In the genomic region with DNA sequence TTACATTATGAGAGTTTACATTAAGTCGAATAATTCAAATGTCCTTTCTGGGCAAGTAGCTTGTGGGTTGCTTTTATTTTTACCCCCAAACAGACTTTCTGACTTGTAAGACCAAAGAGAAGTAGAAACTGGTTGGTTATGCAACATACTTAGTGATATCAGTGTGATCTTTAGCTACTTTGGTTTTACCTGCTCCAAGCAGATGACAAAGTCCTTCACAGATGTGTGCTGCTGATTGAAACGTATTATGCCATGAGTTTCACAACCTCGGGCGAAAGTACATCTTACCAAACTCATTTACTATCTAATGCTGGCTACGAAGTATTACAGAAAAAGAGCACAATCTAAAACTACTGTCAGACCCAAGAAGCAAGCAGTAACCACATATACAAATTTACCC, we compare ENCODE assay signal across 22 mouse cellular contexts. TPM values are rescaled to one million over a fixed set of nuclear protein-coding genes. Genes with fewer than 3 reads are reported as not detected.
DNase-seq lines count a peak whose midpoint lies in the region; ATAC-seq and TF ChIP-seq lines count a peak whose summit lies in the region.
"Had no signal": no experiment of that assay in that cellular context is flagged by ENCODE, and none has a peak within 500 bp of the region (broad histone marks: within the 10 kb centered on the region; RNA-seq: fewer than 3 reads in every experiment).

No protein-coding gene starts in this region.

- TF ChIP-seq POLR2A in liver, adult 2 months (IDR thresholded peaks at IDR 0.05; ENCODE audit: extremely low read depth, insufficient read depth, low read length) = no peak
- no peak for TF ChIP-seq POLR2A in MEL (IDR thresholded peaks at IDR 0.05; ENCODE audit: control insufficient read depth in 1 of 2, insufficient read depth in 1 of 2, low read depth in 1 of 2, low read length in 2 of 2, poor library complexity in 1 of 2)
- no peak for TF ChIP-seq POLR2A in small intestine, adult 2 months (IDR thresholded peaks at IDR 0.05; ENCODE audit: low read depth, low read length)

- ATAC-seq in intestine, postnatal 0 days = peak; percentile 12; the same call in 1 of the 2 replicates
- no peak for ATAC-seq in forebrain, embryonic 11.5 days (replicated peaks; ENCODE audit: low FRiP score)
- no peak for ATAC-seq in activated CD4-positive, CD25-positive, alpha-beta regulatory T cell, adult 4 months
- ATAC-seq: forebrain, postnatal 0 days; inflammation-experienced regulatory T-cells, adult 6 months had no signal

- no peaks in the 10 kb centered on the region for H3K9me3 ChIP-seq in MEL (replicated peaks; ENCODE audit: insufficient read depth, low read length)
- H3K9me3 ChIP-seq in intestine, postnatal 0 days (ENCODE audit: control insufficient read depth) = no peaks in the 10 kb centered on the region
- H3K9me3 ChIP-seq in forebrain, embryonic 11.5 days (ENCODE audit: control insufficient read depth, low read length) = no peaks in the 10 kb centered on the region
- H3K9me3 ChIP-seq: embryonic facial prominence, embryonic 10.5 days; forebrain, embryonic 10.5 days; heart, embryonic 10.5 days; kidney, embryonic 15.5 days; limb, embryonic 13.5 days; stomach, embryonic 15.5 days had no signal

- no peak overlapping the region for H3K4me3 ChIP-seq in liver, adult 2 months (ENCODE audit: insufficient read depth, low read depth, low read length)
- H3K4me3 ChIP-seq in MEL (ENCODE audit: control insufficient read depth in 1 of 2, insufficient read depth in 1 of 2, low read depth in 2 of 2, low read length in 2 of 2) = peak overlapping the region in 1 of 2 experiments; percentile 87; a peak in 2 of 4 replicates
- no peak overlapping the region for H3K4me3 ChIP-seq in intestine, postnatal 0 days (ENCODE audit: low read depth, low read length)
- no peak overlapping the region for H3K4me3 ChIP-seq in small intestine, adult 2 months (ENCODE audit: low read depth, low read length)
- H3K4me3 ChIP-seq in forebrain, embryonic 11.5 days (ENCODE audit: low read depth, low read length) = no peak overlapping the region

- no peak for TF ChIP-seq CTCF in liver, adult 2 months (IDR thresholded peaks at IDR 0.05; ENCODE audit: low read depth, low read length)
- TF ChIP-seq CTCF in MEL (IDR thresholded peaks at IDR 0.05 in 2 of 3, conservative IDR thresholded peaks at IDR 0.05 in 1 of 3; ENCODE audit: control insufficient read depth in 1 of 3, insufficient read depth in 1 of 3, low read depth in 2 of 3, low read length in 3 of 3, poor library complexity in 1 of 3, severe bottlenecking in 1 of 3) = no peak
- no peak for TF ChIP-seq CTCF in intestine, postnatal 0 days (IDR thresholded peaks at IDR 0.05; ENCODE audit: low read depth)
- TF ChIP-seq CTCF in small intestine, adult 2 months (IDR thresholded peaks at IDR 0.05; ENCODE audit: extremely low read depth, insufficient read length, insufficient replicate concordance, low read depth, low read length) = no peak

- H3K27ac ChIP-seq in liver, adult 2 months (replicated peaks; ENCODE audit: insufficient read depth, low read depth, low read length) = no peak overlapping the region
- no peak overlapping the region for H3K27ac ChIP-seq in MEL (ENCODE audit: control insufficient read depth, low read depth, low read length)
- peak overlapping the region; percentile 97 for H3K27ac ChIP-seq in intestine, postnatal 0 days (ENCODE audit: low read depth, low read length)
- peak overlapping the region; percentile 96 for H3K27ac ChIP-seq in small intestine, adult 2 months (ENCODE audit: insufficient read depth, low read depth, low read length)
- H3K27ac ChIP-seq in forebrain, embryonic 11.5 days (ENCODE audit: low read depth, low read length) = no peak overlapping the region
- H3K27ac ChIP-seq: embryonic facial prominence, embryonic 10.5 days; kidney, embryonic 15.5 days; limb, embryonic 13.5 days; stomach, embryonic 15.5 days had no signal

- no peak for TF ChIP-seq RAD21 in MEL (IDR thresholded peaks at IDR 0.05; ENCODE audit: low read depth, low read length)

- peaks cover 24% of the 10 kb centered on the region for H3K4me1 ChIP-seq in liver, adult 2 months (ENCODE audit: control insufficient read depth, insufficient read depth, low read length)
- peaks cover 16 to 20% of the 10 kb centered on the region in 2 experiments for H3K4me1 ChIP-seq in MEL (ENCODE audit: control insufficient read depth in 1 of 2, insufficient read depth in 2 of 2, low read length in 2 of 2)
- H3K4me1 ChIP-seq in intestine, postnatal 0 days (replicated peaks; ENCODE audit: control insufficient read depth, insufficient read depth, low read length) = no peaks in the 10 kb centered on the region; the same call in 1 of the 2 replicates
- H3K4me1 ChIP-seq in small intestine, adult 2 months (ENCODE audit: control insufficient read depth, insufficient read depth, insufficient read length, low read length) = peaks cover 11% of the 10 kb centered on the region; the same call in 1 of the 2 replicates
- H3K4me1 ChIP-seq in forebrain, embryonic 11.5 days (replicated peaks; ENCODE audit: control insufficient read depth, insufficient read depth, low read length) = peaks cover 2% of the 10 kb centered on the region; the same call in 1 of the 2 replicates

- peaks cover 17% of the 10 kb centered on the region for H3K79me2 ChIP-seq in liver, adult 2 months (ENCODE audit: control insufficient read depth, insufficient read depth, low read length)
- peaks cover 25% of the 10 kb centered on the region for H3K79me2 ChIP-seq in MEL (ENCODE audit: control insufficient read depth, insufficient read depth, low read length, poor library complexity)

- WGBS in liver, adult 2 months = 19% methylated on average over 5 of the region's 5 CpGs
- 43% methylated on average over 5 of the region's 5 CpGs for WGBS in intestine, postnatal 0 days
- WGBS in small intestine, adult 2 months = 39% methylated on average over 5 of the region's 5 CpGs
- 91% methylated on average over 5 of the region's 5 CpGs for WGBS in forebrain, embryonic 11.5 days

- DNase-seq in liver, adult 2 months (ENCODE audit: extremely low read depth, low read depth, low spot score) = peak; percentile 100
- DNase-seq in liver (no peak), MEL (ENCODE audit: low read depth, low spot score) (peak; percentile 51)
- no peak for DNase-seq in forebrain, embryonic 11.5 days (ENCODE audit: low spot score)
- no peak for DNase-seq in kidney, adult 11 months
- DNase-seq: adrenal gland, postnatal 25 days; forebrain, postnatal 0 days; heart, postnatal 4 days; kidney, postnatal 36 days; right cerebral cortex, adult 18-20 months; right cerebral cortex, postnatal 4 days; thymus, postnatal 36 days had no signal

- H3K36me3 ChIP-seq in liver, adult 2 months (ENCODE audit: control insufficient read depth, insufficient read depth, low read length) = peaks cover 6% of the 10 kb centered on the region
- peaks cover 0 to 27% of the 10 kb centered on the region in 2 experiments; a peak in 3 of 4 replicates for H3K36me3 ChIP-seq in MEL (ENCODE audit: control insufficient read depth in 1 of 2, insufficient read depth in 2 of 2, low read length in 2 of 2)
- H3K36me3 ChIP-seq in intestine, postnatal 0 days (ENCODE audit: control insufficient read depth, insufficient read depth) = 0 out of 2 replicates have a peak, but pooled peaks cover 8% of the 10 kb centered on the region
- H3K36me3 ChIP-seq in small intestine, adult 2 months (ENCODE audit: control insufficient read depth, insufficient read depth, low read length) = peaks cover 4% of the 10 kb centered on the region; the same call in 1 of the 2 replicates
- no peaks in the 10 kb centered on the region for H3K36me3 ChIP-seq in forebrain, embryonic 11.5 days (ENCODE audit: control insufficient read depth, insufficient read depth, low read length)
- H3K36me3 ChIP-seq: heart, embryonic 10.5 days; kidney, embryonic 15.5 days; stomach, embryonic 15.5 days had no signal

- no peak overlapping the region; the same call in 1 of the 2 replicates for H3K4me2 ChIP-seq in intestine, postnatal 0 days (replicated peaks; ENCODE audit: low read depth)
- H3K4me2 ChIP-seq in forebrain, embryonic 11.5 days (ENCODE audit: low read depth, low read length, severe bottlenecking) = no peak overlapping the region

- peak; percentile 23 to 54; a peak in 3 of 4 replicates for TF ChIP-seq EP300 in MEL (IDR thresholded peaks at IDR 0.05; ENCODE audit: low read depth in 1 of 2, low read length in 2 of 2)

- H3K27me3 ChIP-seq in liver, adult 2 months (ENCODE audit: control insufficient read depth, insufficient read depth, low read length) = no peaks in the 10 kb centered on the region
- H3K27me3 ChIP-seq in MEL (ENCODE audit: control insufficient read depth in 1 of 2, insufficient read depth in 2 of 2, low read length in 2 of 2) = no peaks in the 10 kb centered on the region
- H3K27me3 ChIP-seq in intestine, postnatal 0 days (replicated peaks; ENCODE audit: control insufficient read depth, insufficient read depth, low read length) = no peaks in the 10 kb centered on the region
- H3K27me3 ChIP-seq in small intestine, adult 2 months (ENCODE audit: control insufficient read depth, insufficient read depth, low read length) = no peaks in the 10 kb centered on the region
- no peaks in the 10 kb centered on the region for H3K27me3 ChIP-seq in forebrain, embryonic 11.5 days (ENCODE audit: control insufficient read depth, insufficient read depth, low read length)
- H3K27me3 ChIP-seq: stomach, embryonic 15.5 days had no signal

- no peak overlapping the region for H3K9ac ChIP-seq in liver, adult 2 months (ENCODE audit: low read depth, low read length)
- H3K9ac ChIP-seq in MEL (ENCODE audit: control insufficient read depth, low read depth, low read length, poor library complexity, severe bottlenecking) = no peak overlapping the region
- no peak overlapping the region for H3K9ac ChIP-seq in intestine, postnatal 0 days (ENCODE audit: low read depth, low read length)
- no peak overlapping the region for H3K9ac ChIP-seq in forebrain, embryonic 11.5 days (ENCODE audit: low read length)

RNA-seq across cellular contexts. Expression of a gene that starts 5.8 kb away (rescaled TPM):
- 45.1 and 51.1 TPM in 2 replicates for total RNA-seq in liver, adult 2 months (2014; rRNA removed)
- 30.6 and 35.3 TPM in 2 replicates for polyA plus RNA-seq in liver, adult 2 months (2012; rRNA removed)
- total RNA-seq in MEL (2012; rRNA removed) = 5.3 TPM in 2 replicates
- 10 to 100 TPM; 14.1 to 38.2 TPM for polyA plus RNA-seq in MEL (2012; ENCODE audit: insufficient read depth in 1 of 2, insufficient read length in 2 of 2, low read depth in 1 of 2, low replicate concordance in 2 of 2, missing spikeins in 1 of 2)
- 47.1 and 49.1 TPM in 2 replicates for polyA plus RNA-seq in intestine, postnatal 0 days (2015; fragmentation: Nextera tagmentation; extraction: Ambion mirVana)
- 36.6 and 56.9 TPM in 2 replicates for polyA plus RNA-seq in small intestine, adult 2 months (2012; rRNA removed)
- 15.2 and 18.5 TPM in 2 replicates for polyA plus RNA-seq in forebrain, embryonic 11.5 days (2014; fragmentation: Nextera tagmentation; extraction: Ambion mirVana)
- polyA plus RNA-seq in activated CD4-positive, CD25-positive, alpha-beta regulatory T cell, adult 4 months (2017; shearing (Covaris generic)) = 10 to 100 TPM; 20.9 to 28.3 TPM

RNA-seq across cellular contexts. Expression of a gene that starts 5.9 kb away (rescaled TPM):
- total RNA-seq in liver, adult 2 months (2014; rRNA removed) = 257 and 370 TPM in 2 replicates
- 61.0 and 75.6 TPM in 2 replicates for polyA plus RNA-seq in liver, adult 2 months (2012; rRNA removed)
- total RNA-seq in MEL (2012; rRNA removed) = 99.0 and 104 TPM in 2 replicates
- polyA plus RNA-seq in MEL (2012; ENCODE audit: insufficient read depth in 1 of 2, insufficient read length in 2 of 2, low read depth in 1 of 2, low replicate concordance in 2 of 2, missing spikeins in 1 of 2) = 100 to 1,000 TPM in 1 of 2 experiments, not detected in 1; 124 TPM
- 442 and 470 TPM in 2 replicates for polyA plus RNA-seq in intestine, postnatal 0 days (2015; fragmentation: Nextera tagmentation; extraction: Ambion mirVana)
- 11.4 and 19.9 TPM in 2 replicates for polyA plus RNA-seq in small intestine, adult 2 months (2012; rRNA removed)
- polyA plus RNA-seq in forebrain, embryonic 11.5 days (2014; fragmentation: Nextera tagmentation; extraction: Ambion mirVana) = 113 and 116 TPM in 2 replicates
- 100 to 1,000 TPM; 152 to 155 TPM for polyA plus RNA-seq in activated CD4-positive, CD25-positive, alpha-beta regulatory T cell, adult 4 months (2017; shearing (Covaris generic))

Comparison
In these comparisons a context has a peak if more than half of its experiments do, and no peak if none do; other contexts are left out.
1. DNase-seq: peak in liver, adult 2 months (single experiment) and MEL (single experiment); none in liver (single experiment), forebrain, embryonic 11.5 days (single experiment) and kidney, adult 11 months (single experiment).
2. H3K27ac ChIP-seq: peak in intestine, postnatal 0 days (single experiment) and small intestine, adult 2 months (single experiment); none in liver, adult 2 months (single experiment), MEL (single experiment) and forebrain, embryonic 11.5 days (single experiment).